Mouse (Mus musculus) erythroblast, embryonic 14.5 days (primary cell): ENCODE results near the gene Leap2.

Source experiments
- GATA1 ChIP-seq: IDR thresholded peaks from 2 replicates; pipeline ENCODE4 v1.6.1; 2012; ENCODE audit warnings: low read length, inconsistent platforms, mixed read lengths
- TAL1 ChIP-seq: IDR thresholded peaks from 3 replicates; pipeline ENCODE4 v1.6.1; 2012; ENCODE audit warnings: low read length, inconsistent platforms, mixed read lengths

DNA sequence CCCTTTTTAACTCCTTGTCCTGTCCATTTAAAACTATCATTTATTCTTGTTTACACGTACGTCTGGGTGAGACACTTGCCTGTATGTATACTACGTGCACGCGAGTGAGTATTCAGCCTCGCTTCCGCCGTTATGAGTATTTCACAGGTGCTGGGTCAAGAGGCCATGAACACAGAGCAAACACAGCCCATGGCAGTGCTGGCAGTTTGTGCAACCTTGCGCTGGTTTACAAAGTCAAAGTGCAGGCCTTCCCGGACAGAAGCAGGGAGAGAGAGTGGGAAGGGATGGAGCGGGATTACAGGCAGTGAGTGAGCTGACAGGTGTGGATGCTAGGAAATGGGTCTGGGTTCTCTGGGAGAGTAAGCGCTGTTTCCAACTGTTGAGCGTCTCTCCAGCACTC, 23.2 kb upstream of the Leap2 start:
- no peak for TF ChIP-seq GATA1
- TF ChIP-seq TAL1, result no peak
